Mouse (Mus musculus) adrenal gland, adult 18-20 months (tissue): ENCODE results near the gene Kcnip1. TPM values are rescaled to one million over a fixed set of nuclear protein-coding genes. Genes with fewer than 3 reads are reported as not detected.

Experiments used
- DNase-seq, 2 experiments: peaks; one replicate each; pipeline ENCODE4 v3.0.0; 2021 to 2022; ENCODE audit warnings: low spot score in 2 of 2
- total RNA-seq, 2 experiments: library from RNA; stranded (reverse); gene quantifications; 1 replicate in 1 of 2; 2 replicates in 1 of 2; pipeline ENCODE4 v1.2.3; 2021

Gene Kcnip1
- total RNA-seq, 2 experiments from 2014 or later: 1.9 to 4.9 TPM

DNA sequence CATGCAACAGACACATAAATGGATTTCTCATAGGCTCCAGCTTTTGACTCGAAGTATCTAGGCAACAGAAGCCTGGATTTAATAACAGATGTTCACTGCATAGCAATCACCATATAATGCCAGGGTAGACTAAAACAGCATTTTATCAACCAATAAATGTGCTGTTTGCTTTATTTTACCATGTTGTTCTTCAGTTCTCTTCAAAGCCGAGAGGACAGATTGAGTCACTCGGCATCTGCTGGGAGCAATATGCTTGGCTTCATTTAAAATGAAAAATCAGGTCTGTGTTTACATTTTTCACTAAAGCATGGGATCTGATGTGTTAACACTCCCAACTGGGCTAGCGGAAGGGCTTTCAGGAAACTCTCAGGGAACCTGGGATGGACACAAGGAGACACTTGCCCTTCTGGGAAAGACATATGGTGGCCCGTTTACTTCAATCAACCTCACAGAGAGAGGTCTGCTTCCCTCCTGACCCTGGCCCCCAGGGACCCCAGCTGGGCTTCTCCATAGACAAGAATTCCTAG lies 220.3 kb downstream of the Kcnip1 start:
- DNase-seq: no peak

DNA sequence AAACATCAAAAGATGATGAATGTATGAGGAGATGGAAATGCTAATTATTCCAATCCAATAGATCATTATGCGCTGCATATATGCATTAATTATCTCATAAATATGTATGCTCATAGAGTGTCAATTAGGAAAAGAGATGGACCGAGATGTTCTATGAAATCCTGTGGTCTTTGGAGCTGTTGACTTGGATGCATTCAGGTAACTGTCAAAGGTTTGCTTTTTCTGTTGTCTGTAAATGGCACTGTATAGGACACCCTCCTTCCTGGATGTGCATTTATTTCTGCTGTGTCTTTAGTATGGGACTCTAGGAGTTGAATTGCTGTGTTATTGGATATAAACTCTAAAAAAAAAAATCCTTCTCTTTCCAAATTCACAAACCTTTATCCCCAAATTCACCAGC lies 220.9 kb downstream of the Kcnip1 start:
- no peak for DNase-seq

DNA sequence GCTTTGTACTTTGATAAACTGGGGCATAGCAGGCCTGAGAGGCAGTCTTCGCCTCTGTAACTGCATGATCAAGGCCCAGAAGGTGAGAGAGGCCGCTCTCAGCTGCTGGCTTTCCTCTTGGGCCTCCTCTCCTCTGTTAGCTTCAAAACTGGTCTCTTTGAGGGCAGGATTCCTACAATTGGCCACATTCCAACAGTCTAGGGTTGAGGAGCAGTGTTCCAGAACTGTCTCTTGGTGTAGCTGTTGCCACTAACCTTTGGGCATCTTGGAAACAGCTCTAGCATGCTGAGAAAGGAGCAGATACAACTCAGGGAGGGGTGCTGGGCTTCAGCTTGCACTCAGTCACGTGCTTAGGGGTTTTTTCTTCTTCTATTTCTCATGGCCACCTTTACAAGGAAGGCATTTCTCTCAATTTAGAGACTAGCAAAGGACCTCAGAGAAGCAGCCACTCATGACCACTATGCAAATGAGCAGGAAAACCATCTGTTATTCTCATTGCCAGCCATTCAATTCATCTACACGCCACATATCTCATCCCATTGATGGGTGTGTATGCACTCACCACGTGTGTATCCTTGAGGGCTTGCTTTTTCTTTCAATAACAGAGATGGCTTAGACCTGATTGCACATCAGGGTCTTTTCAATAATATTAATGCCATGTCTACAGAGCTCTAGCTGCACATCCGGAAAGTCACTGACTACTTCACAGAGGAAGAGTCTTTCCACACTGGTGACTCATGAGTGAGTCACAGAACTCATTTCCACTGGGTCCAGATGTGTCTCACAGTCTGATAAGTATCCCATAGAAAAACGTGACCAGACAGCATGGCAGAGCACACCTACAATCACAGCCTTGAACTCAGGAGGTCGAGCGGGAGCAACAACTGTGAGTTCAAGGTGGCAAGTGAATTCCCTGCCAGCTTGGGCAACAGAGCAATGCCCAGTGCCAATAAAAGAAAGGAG lies 225.7 kb downstream of the Kcnip1 start:
- DNase-seq: no peak

GRCm38 (mm10) chr11:33761201-33761755 lies 231.7 kb downstream of the Kcnip1 start:
- no peak for DNase-seq

DNA sequence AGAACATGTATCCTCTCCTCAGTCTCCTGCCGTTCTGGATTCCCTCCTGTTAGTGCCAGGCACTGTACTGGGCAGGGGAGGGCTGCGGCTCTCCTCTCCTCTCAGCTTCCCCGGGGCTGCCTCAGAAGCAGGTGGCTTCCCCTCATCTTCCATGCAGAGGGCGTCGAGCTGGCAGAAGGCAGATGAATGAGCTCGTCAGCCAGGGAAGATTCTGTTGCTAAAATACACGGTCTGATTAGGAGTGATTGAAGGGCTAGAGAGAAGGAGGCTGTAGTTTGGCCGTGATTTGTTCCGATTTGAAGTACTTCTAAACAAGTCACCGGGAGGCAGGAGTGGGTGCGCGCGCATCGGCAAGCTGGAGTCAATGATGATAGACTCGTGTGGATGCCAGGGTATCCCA lies 236.3 kb downstream of the Kcnip1 start:
- no peak for DNase-seq

GRCm38 (mm10) chr11:33752431-33752873 lies 240.5 kb downstream of the Kcnip1 start:
- no peak for DNase-seq

DNA sequence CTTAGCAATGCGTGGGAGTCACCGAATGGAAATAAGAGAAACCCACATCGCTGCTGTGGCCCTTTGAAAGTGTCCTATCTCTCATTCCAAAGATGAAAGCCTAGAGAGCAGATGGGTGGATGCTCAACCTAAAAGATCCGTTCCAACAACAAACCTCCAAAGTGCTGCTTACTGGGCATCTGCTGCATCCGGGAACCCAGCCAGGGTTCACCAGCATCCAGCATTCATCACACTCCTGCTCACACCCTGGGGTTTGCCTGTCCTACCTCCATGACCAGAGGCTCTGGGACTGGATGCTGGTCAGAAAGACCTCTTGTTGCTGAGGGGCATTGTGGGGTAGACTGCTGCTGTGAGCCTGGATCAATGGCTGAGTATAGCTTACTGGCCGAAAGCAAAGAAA lies 241.4 kb downstream of the Kcnip1 start:
- DNase-seq: no peak

GRCm38 (mm10) chr11:33749979-33750378 lies 243.0 kb downstream of the Kcnip1 start:
- DNase-seq: no peak

DNA sequence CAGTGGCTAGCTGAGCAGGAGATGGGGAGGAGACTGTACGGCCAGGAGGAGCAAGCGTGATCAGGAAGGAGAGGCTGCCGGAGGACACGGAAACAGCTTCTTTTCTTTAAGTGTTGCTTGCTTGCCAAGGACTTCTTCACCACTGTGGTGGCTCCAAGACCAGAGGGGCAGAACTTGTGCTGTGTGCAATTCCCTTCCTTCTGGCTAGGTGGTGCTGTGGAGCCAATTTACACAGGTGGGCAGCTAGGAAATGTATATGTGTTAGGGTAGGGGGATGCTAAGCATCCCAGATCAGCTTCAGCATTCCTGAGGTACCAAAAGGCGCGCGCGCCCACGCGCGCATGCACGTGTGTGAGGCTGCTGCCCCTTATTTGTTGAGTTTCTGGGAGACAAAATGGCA lies 243.5 kb downstream of the Kcnip1 start:
- no peak for DNase-seq

- no peak for DNase-seq
Measured at GRCm38 (mm10) chr11:33748754-33749153, 244.2 kb downstream of the Kcnip1 start.

DNA sequence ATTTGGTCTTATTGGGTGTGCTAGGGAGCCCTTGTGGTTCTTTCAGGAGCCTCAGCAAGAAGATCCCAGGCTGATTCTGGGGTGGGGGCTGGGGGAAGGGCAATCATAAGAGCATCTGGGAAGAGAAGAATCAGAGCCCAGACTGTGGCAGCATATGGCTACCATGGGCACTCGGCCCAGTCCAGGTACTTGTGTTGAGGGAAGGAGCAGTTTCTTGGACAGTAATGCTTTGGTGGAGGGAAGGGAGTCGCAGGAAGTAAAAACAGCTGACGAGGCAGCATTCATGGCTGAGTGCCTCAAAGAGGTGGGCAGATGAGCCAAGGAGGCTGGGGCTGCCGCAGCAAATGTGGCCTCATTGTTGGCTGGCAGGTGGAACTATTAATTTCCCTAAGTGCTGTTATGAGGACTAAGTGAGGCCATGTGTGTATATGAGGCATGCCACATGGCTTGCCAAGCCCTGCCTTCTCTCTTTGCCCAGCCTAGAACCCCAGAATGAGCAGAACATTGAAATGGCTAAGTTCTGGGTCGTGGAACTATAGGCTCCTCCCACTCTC lies 245.5 kb downstream of the Kcnip1 start:
- no peak for DNase-seq

- DNase-seq: no peak
Measured at GRCm38 (mm10) chr11:33746402-33746801, 246.6 kb downstream of the Kcnip1 start.

DNA sequence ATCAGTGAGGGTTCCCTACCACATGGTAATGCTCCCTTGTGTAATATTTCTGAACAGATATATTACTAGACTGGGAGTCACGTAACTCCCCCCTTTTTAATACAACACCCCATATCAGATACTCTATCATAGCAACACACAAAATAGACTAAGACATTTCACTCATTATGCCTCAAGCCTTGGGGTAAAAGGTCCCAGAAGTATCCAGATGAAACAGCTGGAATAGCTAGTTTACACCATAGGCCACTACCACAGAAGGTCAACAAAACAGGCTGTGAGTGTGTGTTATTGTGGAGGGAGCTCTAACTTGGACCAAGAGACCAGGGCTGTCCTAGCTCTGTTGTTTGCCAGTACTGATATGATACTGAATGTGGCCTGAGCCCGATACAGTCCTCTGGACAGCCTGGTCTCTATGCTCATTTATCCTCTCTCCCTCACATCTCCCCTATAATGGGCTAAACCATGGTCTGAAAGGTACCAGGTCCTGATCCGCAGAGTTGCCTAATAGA lies 247.1 kb downstream of the Kcnip1 start:
- no peak for DNase-seq

DNA sequence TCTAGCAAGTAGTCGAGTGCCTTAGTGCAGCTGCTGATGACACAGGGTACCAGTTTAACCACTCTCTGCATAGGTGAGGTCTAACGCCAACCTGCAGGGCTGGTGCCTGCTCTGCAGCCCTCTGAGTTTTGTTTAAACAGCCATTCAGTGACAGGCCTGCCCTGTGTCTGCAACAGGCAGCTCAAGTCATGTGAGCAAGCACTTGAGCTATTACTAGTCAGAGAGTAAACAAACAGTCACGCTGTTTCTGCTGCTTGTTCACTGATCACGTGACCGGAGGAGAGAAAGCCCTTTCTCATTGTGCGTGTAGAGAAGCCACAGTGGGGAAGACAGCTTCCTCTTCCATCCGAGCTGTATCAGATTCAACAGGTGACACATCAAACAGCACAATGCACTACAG lies 248.5 kb downstream of the Kcnip1 start:
- no peak for DNase-seq

DNA sequence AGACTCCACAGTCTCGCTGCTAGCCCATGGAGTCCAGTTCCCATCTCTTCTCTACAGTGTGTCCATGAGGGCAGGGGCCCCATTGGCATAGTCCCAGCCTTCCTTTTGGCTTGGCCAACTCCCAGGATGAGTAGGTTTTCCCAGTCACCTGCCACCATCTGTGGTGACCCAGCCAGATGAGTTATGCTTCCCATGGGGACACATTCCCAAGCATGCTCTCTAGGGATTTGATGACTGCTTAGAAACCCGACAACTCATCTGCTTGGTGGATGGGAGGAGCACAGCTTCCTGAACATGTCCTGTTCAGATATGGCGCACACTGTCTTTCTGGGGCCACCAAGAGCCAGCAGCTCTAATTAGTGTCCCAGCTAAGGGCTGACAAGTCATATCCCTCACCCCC lies 252.8 kb downstream of the Kcnip1 start:
- no peak for DNase-seq

DNA sequence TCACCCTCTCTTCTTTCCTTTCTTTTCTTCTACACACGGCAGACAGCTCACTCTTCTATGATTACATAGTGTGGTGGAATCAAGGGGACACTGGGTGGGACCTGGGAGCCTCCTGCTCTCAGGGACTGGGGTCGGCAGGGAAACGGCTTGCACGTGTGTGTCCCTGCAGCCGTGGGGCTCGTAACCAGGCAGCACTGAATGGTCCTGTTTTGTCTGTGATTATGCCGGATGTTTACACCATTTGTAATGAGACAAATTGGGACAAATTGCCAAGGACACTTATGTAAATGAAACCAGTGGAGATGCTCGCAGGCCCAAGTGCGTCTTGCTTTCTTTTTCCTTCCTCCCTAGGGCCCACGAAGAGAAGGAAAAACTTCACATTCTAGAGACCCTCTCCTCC lies 256.5 kb downstream of the Kcnip1 start:
- no peak for DNase-seq

DNA sequence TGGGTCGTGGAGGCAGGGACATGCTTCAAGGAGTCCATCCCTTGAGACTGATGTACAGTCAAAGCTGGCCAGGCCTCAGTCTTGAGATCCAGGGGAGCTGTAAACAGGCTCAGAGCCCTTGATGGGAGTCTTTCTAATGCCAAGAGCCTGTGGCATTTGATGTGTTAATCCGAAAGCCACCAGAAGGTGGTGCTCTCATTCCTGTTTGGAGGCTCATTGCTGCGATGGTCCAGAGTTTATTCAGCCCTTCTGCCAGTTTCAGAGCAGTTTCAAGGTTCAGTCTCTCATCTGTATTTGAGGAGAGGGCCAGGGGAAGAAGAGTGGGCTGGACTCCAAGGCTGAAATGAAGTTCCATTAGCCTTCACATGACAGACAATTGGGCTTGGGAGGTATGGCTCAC lies 259.7 kb downstream of the Kcnip1 start:
- DNase-seq: peak; percentile 62 to 63

DNA sequence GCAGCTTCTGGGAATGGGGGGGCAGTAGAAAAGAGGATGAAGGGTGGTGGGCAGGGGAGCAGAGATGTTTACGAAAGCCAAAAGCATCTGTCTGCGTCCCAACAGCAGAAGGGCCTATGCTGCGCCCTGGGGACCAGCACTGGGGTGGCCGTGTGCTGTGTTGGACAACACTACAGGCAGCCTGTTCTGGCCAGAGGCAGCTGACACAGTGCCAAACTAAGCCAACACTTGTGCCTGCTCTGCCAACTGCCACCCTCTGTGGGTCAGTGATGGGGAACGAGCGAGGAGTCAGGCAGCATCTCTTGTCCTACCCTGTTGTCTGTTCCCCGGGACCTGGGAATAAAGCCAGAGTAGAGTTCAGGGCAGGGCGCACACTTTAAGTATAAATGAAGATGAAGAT lies 260.6 kb downstream of the Kcnip1 start:
- DNase-seq: no peak

DNA sequence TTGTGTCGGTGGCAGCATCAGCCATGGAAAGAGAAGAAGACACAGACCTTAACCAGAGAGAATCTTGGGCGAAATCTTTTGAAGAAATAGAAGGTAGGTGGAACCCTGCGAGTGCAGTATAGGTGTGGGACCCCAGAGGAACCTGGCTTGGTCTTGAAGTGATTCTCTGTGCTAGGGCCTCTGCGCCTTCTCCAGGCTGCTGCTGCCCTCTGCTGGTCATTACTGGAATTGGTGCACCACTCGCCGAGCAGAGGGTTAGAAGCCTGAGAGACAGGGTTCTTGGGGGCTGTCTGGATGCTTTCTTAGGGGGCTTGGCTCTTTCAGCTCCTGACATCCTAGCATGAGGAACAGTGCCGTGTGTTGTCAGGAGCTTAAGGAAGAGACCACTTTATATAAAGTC lies 271.7 kb downstream of the Kcnip1 start:
- DNase-seq: peak; percentile 66 to 69

- no peak for DNase-seq
Measured at GRCm38 (mm10) chr11:33706777-33707176, 286.2 kb downstream of the Kcnip1 start.

DNA sequence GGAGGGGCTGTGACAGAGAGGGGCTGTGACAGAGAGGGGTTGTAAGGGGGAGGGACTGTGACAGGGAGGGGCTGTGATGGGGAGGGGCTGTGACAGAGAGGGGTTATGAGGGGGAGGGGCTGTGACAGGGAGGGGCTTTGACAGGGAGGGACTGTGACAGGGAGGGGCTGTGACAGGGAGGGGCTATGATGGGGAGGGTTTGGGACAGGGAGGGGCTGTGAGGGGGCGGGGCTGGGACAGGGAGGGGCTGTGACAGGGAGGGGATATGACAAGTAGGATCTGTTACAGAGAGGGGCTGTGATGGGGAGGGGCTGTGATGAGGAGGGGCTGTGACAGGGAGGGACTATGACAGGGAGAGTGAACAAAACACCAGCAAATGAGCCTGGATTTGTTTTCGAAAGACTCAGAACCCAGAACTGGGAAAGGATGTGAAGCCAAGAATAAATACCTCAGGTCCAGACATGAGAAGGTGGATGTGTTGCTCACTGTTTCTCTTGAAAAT lies 290.9 kb downstream of the Kcnip1 start:
- DNase-seq: no peak
